Mouse (Mus musculus): Measurements from ENCODE around the gene Zfp280d. TPM values are rescaled to one million over a fixed set of nuclear protein-coding genes. Genes with fewer than 3 reads are reported as not detected.

Zfp280d gene
- polyA plus RNA-seq, 1 experiment from 2014 or later: 38.7 TPM

- DNase-seq (ENCODE audit: low spot score): no peak
- H3K4me1 ChIP-seq (ENCODE audit: control insufficient read depth, insufficient read depth, low read length): no peaks in the 10 kb centered on the region
- H3K9ac ChIP-seq (ENCODE audit: low read depth, low read length): no peak overlapping the region
- no peak overlapping the region for H3K4me3 ChIP-seq (ENCODE audit: low read depth, low read length)
- no peak overlapping the region for H3K27ac ChIP-seq (replicated peaks; ENCODE audit: low read depth, low read length)
- no peaks in the 10 kb centered on the region for H3K9me3 ChIP-seq (ENCODE audit: control insufficient read depth, low read length)
- no peak overlapping the region for H3K4me2 ChIP-seq (ENCODE audit: low read depth, low read length)
- WGBS: 85% methylated on average over 2 of the region's 2 CpGs
- no peaks in the 10 kb centered on the region for H3K27me3 ChIP-seq (replicated peaks; ENCODE audit: control insufficient read depth, insufficient read depth, low read length)
- no peaks in the 10 kb centered on the region for H3K36me3 ChIP-seq (ENCODE audit: control insufficient read depth, insufficient read depth, low read length)
- ATAC-seq (ENCODE audit: low read depth): no peak
Measured at GRCm38 (mm10) chr9:72411746-72412145, 137.1 kb downstream of the Zfp280d start.

Other genes with a start within 250 kb of the Zfp280d start
- gene Tcf12, start 163.0 kb upstream of the Zfp280d start, polyA plus RNA-seq (2014; fragmentation: Nextera tagmentation; extraction: Ambion mirVana): 106 and 118 TPM in 2 replicates
- 22.7 and 24.3 TPM in 2 replicates for gene Mns1, start 163.2 kb downstream of the Zfp280d start, polyA plus RNA-seq (2014; fragmentation: Nextera tagmentation; extraction: Ambion mirVana)
- gene Tex9, start 217.4 kb downstream of the Zfp280d start, polyA plus RNA-seq (2014; fragmentation: Nextera tagmentation; extraction: Ambion mirVana): 22.1 and 24.6 TPM in 2 replicates

Data from embryonic facial prominence, embryonic 14.5 days (tissue).